Mouse (Mus musculus) limb, embryonic 14.5 days (tissue): ENCODE measurements around the gene Zfp239. TPM values are rescaled to one million over a fixed set of nuclear protein-coding genes. Genes with fewer than 3 reads are reported as not detected.
"Not testable (repeated sequence)": the region's sequence is repeated elsewhere in the genome, so short reads cannot be mapped to it uniquely, and the experiment has no call there.

Source experiments
- ATAC-seq: fragments of 200-750 bp; cut with Nextera tagmentation; 2 replicates; pipeline ENCODE4 v1.8.0; 2017; ENCODE audit warnings: low read depth, moderate number of reproducible peaks, moderate TSS enrichment; ENCODE audit not compliant: low FRiP score
- DNase-seq: peaks from one replicate; pipeline ENCODE4 v3.0.0-alpha.2; 2015; ENCODE audit warnings: low spot score
- H3K27ac ChIP-seq: fragments of 300-500 bp; sonication (generic); replicated peaks from 2 replicates; pipeline ENCODE4 v1.5.1; 2014; ENCODE audit warnings: low read depth, mild to moderate bottlenecking, low read length, moderate library complexity, mixed read lengths
- H3K27me3 ChIP-seq: fragments of 300-500 bp; sonication (generic); 2 replicates; pipeline ENCODE4 v1.6.1; 2014; ENCODE audit warnings: low read length, mixed read lengths; ENCODE audit not compliant: control insufficient read depth, insufficient read depth
- H3K36me3 ChIP-seq: fragments of 300-500 bp; sonication (generic); 2 replicates; pipeline ENCODE4 v1.6.1; 2014; ENCODE audit warnings: mild to moderate bottlenecking, low read length, moderate library complexity, mixed read lengths; ENCODE audit not compliant: control insufficient read depth, insufficient read depth
- H3K4me1 ChIP-seq: fragments of 300-500 bp; sonication (generic); 2 replicates; pipeline ENCODE4 v1.6.1; 2014; ENCODE audit warnings: antibody characterized with exemption, low read length, mixed read lengths; ENCODE audit not compliant: control insufficient read depth, insufficient read depth
- H3K4me2 ChIP-seq: fragments of 300-500 bp; sonication (generic); replicated peaks from 2 replicates; pipeline ENCODE4 v1.6.1; 2014; ENCODE audit warnings: low read depth, mild to moderate bottlenecking, low read length, moderate library complexity; ENCODE audit not compliant: severe bottlenecking
- H3K4me3 ChIP-seq: fragments of 300-500 bp; sonication (generic); replicated peaks from 2 replicates; pipeline ENCODE4 v1.5.1; 2014; ENCODE audit warnings: low read length
- H3K9ac ChIP-seq: fragments of 300-500 bp; sonication (generic); 2 replicates; pipeline ENCODE4 v1.6.1; 2014; ENCODE audit warnings: mild to moderate bottlenecking, low read depth, low read length, moderate library complexity; ENCODE audit not compliant: severe bottlenecking
- H3K9me3 ChIP-seq: fragments of 300-500 bp; sonication (generic); 2 replicates; pipeline ENCODE4 v1.6.1; 2016; ENCODE audit warnings: low read length; ENCODE audit not compliant: control insufficient read depth
- POLR2A ChIP-seq: fragments of 200-500 bp; IDR thresholded peaks from 2 replicates; pipeline ENCODE4 v1.8.0; 2012; ENCODE audit warnings: inconsistent platforms, mild to moderate bottlenecking, moderate library complexity, borderline replicate concordance; ENCODE audit not compliant: insufficient read depth, insufficient read length; ENCODE audit errors: extremely low read depth
- WGBS: fragments of 180-500 bp; shearing (Covaris S2); extraction: QIAGEN DNeasy Blood & Tissue Kit; methylation state at CpG from one replicate; pipeline ENCODE4 v1.1.7; 2014; 5-methylcytosine and 5-hydroxymethylcytosine counted together
- polyA plus RNA-seq, 2 experiments: library from polyadenylated mRNA; depleted of rRNA in 1 of 2; stranded (reverse) in 1 of 2; unstranded in 1 of 2; fragments of >200 nt; fragmentation: Nextera tagmentation in 1 of 2; extraction: Ambion mirVana in 1 of 2; gene quantifications; 2 replicates each; pipeline versions ENCODE4 v1.2.1 to v1.2.3; 2012 to 2014

The Zfp239 gene
- polyA plus RNA-seq, 2 experiments = 7.4 to 11.8 TPM

- Histone ChIP-seq H3K36me3 (no peaks in the 10 kb centered on the region), H3K27me3 (no peaks in the 10 kb centered on the region), H3K9me3 (no peaks in the 10 kb centered on the region), H3K4me2 (no peak overlapping the region), H3K27ac (no peak overlapping the region), H3K4me3 (no peak overlapping the region), H3K4me1 (no peaks in the 10 kb centered on the region), H3K9ac (no peak overlapping the region)
- no peak for ATAC-seq
- WGBS = 15% methylated on average over 9 of the region's 9 CpGs
- DNase-seq = peak; percentile 50
- no peak for TF ChIP-seq POLR2A
These were observed 33.6 kb upstream of the Zfp239 start for GRCm38 (mm10) chr6:117828273-117828672.

GRCm38 (mm10) chr6:117840686-117841510 is 21.0 kb upstream of the Zfp239 start, which contains the start of gene Zfp637:
TSS of gene Zfp637 (plus strand) at chr6:117841180.
- ATAC-seq (peak; percentile 95), DNase-seq (peak; percentile 95)
- Histone ChIP-seq H3K4me2 (peak within 1 kb of the TSS; percentile 64), H3K27me3 (no peaks in the 10 kb centered on the region), H3K36me3 (peaks cover 30% of the 10 kb centered on the region), H3K4me1 (0 out of 2 replicates have a peak, but pooled peaks cover 4% of the 10 kb centered on the region), H3K9ac (peak within 1 kb of the TSS; percentile 96), H3K9me3 (no peaks in the 10 kb centered on the region), H3K27ac (peak within 1 kb of the TSS; percentile 93), H3K4me3 (peak within 1 kb of the TSS; percentile 75)
- TF ChIP-seq POLR2A = peak; percentile 91; the same call in 1 of the 2 replicates
- WGBS = under 1% methylated on average over 66 of the region's 66 CpGs

GRCm38 (mm10) chr6:117841511-117841955 is 20.4 kb upstream of the Zfp239 start:
- peak overlapping the region; percentile 55 for H3K4me2 ChIP-seq
- TF ChIP-seq POLR2A = no peak
- DNase-seq = no peak
- no peak; the same call in 1 of the 2 replicates for ATAC-seq
- WGBS = 11% methylated on average over 12 of the region's 12 CpGs
- peak overlapping the region; percentile 75 for H3K4me3 ChIP-seq
- H3K27ac ChIP-seq = peak overlapping the region; percentile 93
- peak overlapping the region; percentile 96 for H3K9ac ChIP-seq
- H3K4me1 ChIP-seq = 0 out of 2 replicates have a peak, but pooled peaks cover 4% of the 10 kb centered on the region
- no peaks in the 10 kb centered on the region for H3K27me3 ChIP-seq
- H3K9me3 ChIP-seq = no peaks in the 10 kb centered on the region
- peaks cover 37% of the 10 kb centered on the region for H3K36me3 ChIP-seq

GRCm38 (mm10) chr6:117844597-117844996 is 17.3 kb upstream of the Zfp239 start:
- no peak overlapping the region for H3K9ac ChIP-seq
- ATAC-seq (no peak), DNase-seq (no peak)
- H3K4me2 ChIP-seq = no peak overlapping the region
- H3K27me3 ChIP-seq = no peaks in the 10 kb centered on the region
- no peak overlapping the region for H3K4me3 ChIP-seq
- 98% methylated on average over 9 of the region's 9 CpGs for WGBS
- H3K36me3 ChIP-seq = peaks cover 66% of the 10 kb centered on the region
- H3K4me1 ChIP-seq = 0 out of 2 replicates have a peak, but pooled peaks cover 4% of the 10 kb centered on the region
- no peak overlapping the region for H3K27ac ChIP-seq
- TF ChIP-seq POLR2A = no peak
- no peaks in the 10 kb centered on the region for H3K9me3 ChIP-seq

GRCm38 (mm10) chr6:117846671-117847070 is 15.2 kb upstream of the Zfp239 start:
- H3K27ac ChIP-seq, H3K27me3 ChIP-seq, ATAC-seq, DNase-seq, H3K4me1 ChIP-seq, H3K9ac ChIP-seq, H3K4me2 ChIP-seq, H3K4me3 ChIP-seq, H3K9me3 ChIP-seq: not testable (repeated sequence)
- H3K36me3 ChIP-seq = peaks cover 70% of the 10 kb centered on the region
- 97% methylated on average over 4 of the region's 4 CpGs for WGBS
